Mouse (Mus musculus): Measurements from ENCODE around the gene Ccin.

GRCm38 (mm10) chr4:44003622-44004021 lies 20.3 kb downstream of the Ccin start:
- no peak for TF ChIP-seq CTCF (IDR thresholded peaks at IDR 0.05; ENCODE audit: control insufficient read depth, insufficient read depth, insufficient read length)
- TF ChIP-seq MAX (IDR thresholded peaks at IDR 0.05) = no peak
- TF ChIP-seq MYOG (IDR thresholded peaks at IDR 0.05; ENCODE audit: control insufficient read depth, extremely low read depth, insufficient read length) = no peak
- no peak for TF ChIP-seq USF1 (IDR thresholded peaks at IDR 0.05; ENCODE audit: low read depth)
